Mouse (Mus musculus) CH12.LX (cell line): ENCODE measurements at regions not wholly inside any gene's neighbourhood (a gene's known extent, or its start where the extent isn't known, plus 50 kb on each side); places are given as distances from the start of the nearest gene placed in this dataset.

Experiments
- CHD1 ChIP-seq: IDR thresholded peaks from 2 replicates; pipeline ENCODE4 v1.6.1; 2012; ENCODE audit warnings: low read depth, low read length, improper control_type of control experiment, inconsistent platforms
- CTCF ChIP-seq, 2 experiments: IDR thresholded peaks in 1 of 2; conservative IDR thresholded peaks in 1 of 2; 2 replicates each; pipeline ENCODE4 v1.5.1; 2011 to 2012; ENCODE audit warnings: low read depth in 2 of 2, low read length in 2 of 2, improper control_type of control experiment in 1 of 2, inconsistent platforms in 1 of 2, mild to moderate bottlenecking in 1 of 2, moderate library complexity in 1 of 2
- E2F4 ChIP-seq: IDR thresholded peaks from 2 replicates; pipeline ENCODE4 v1.6.1; 2011; ENCODE audit warnings: low read depth, low read length, improper control_type of control experiment; ENCODE audit not compliant: insufficient replicate concordance
- KAT2A ChIP-seq: IDR thresholded peaks from 2 replicates; pipeline ENCODE4 v1.6.1; 2012; ENCODE audit warnings: low read length, improper control_type of control experiment, inconsistent platforms; ENCODE audit not compliant: insufficient replicate concordance
- MAX ChIP-seq: IDR thresholded peaks from 2 replicates; pipeline ENCODE4 v1.6.1; 2011; ENCODE audit warnings: low read length, improper control_type of control experiment
- MEF2A ChIP-seq: IDR thresholded peaks from 2 replicates; pipeline ENCODE4 v1.6.1; 2014; ENCODE audit warnings: low read depth, mild to moderate bottlenecking, inconsistent platforms, low read length, improper control_type of control experiment, borderline replicate concordance
- MYC ChIP-seq: IDR thresholded peaks from 2 replicates; pipeline ENCODE4 v1.6.1; 2011; ENCODE audit warnings: low read depth, mild to moderate bottlenecking, improper control_type of control experiment, low read length
- POLR2A ChIP-seq: IDR thresholded peaks from 2 replicates; pipeline ENCODE4 v1.6.1; 2011; ENCODE audit warnings: low read depth, mild to moderate bottlenecking, improper control_type of control experiment, low read length
- POLR2AphosphoS2 ChIP-seq: IDR thresholded peaks from 2 replicates; pipeline ENCODE4 v1.6.1; 2011; ENCODE audit warnings: low read depth, low read length, improper control_type of control experiment
- RAD21 ChIP-seq: IDR thresholded peaks from 2 replicates; pipeline ENCODE4 v1.6.1; 2011; ENCODE audit warnings: low read depth, mild to moderate bottlenecking, low read length, improper control_type of control experiment, moderate library complexity
- TCF12 ChIP-seq: IDR thresholded peaks from 2 replicates; pipeline ENCODE4 v1.6.1; 2014; ENCODE audit warnings: low read depth, mild to moderate bottlenecking, inconsistent platforms, low read length, improper control_type of control experiment
- USF1 ChIP-seq: IDR thresholded peaks from 2 replicates; pipeline ENCODE4 v1.6.1; 2014; ENCODE audit warnings: low read depth, mild to moderate bottlenecking, inconsistent platforms, low read length, improper control_type of control experiment
- ZNF384 ChIP-seq: IDR thresholded peaks from 2 replicates; pipeline ENCODE4 v1.6.1; 2012; ENCODE audit warnings: low read depth, low read length, improper control_type of control experiment, inconsistent platforms

DNA sequence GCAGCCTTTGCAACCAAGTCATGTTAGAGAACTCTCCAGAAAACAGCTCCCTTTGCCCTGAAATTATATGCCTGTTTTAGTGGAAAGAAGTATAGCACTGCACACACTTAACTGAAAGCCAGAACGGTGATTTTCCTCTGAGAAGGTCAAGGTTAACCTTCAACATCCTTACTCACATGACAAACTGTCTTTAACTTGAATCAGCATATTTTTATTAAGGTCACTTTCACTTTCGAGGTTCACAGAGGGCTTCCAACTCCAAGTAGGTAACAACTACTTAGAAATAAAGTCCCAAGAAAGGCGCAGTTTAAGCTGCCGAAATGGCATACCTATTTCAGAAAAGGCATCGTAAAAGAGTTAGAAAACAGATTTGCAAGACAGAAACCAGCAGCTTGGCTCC lies 502.4 kb downstream of the Adgrl2 start:
- TF ChIP-seq RAD21 (no peak), CTCF (conservative IDR thresholded peaks at IDR 0.05 in 1 of 2, IDR thresholded peaks at IDR 0.05 in 1 of 2; ENCODE audit: low read depth in 2 of 2, low read length in 2 of 2) (no peak), POLR2A (no peak), USF1 (no peak), E2F4 (no peak), POLR2AphosphoS2 (no peak), TCF12 (no peak), MYC (no peak), KAT2A (no peak), MEF2A (no peak), ZNF384 (no peak), MAX (no peak), CHD1 (no peak)
